In the genomic region with DNA sequence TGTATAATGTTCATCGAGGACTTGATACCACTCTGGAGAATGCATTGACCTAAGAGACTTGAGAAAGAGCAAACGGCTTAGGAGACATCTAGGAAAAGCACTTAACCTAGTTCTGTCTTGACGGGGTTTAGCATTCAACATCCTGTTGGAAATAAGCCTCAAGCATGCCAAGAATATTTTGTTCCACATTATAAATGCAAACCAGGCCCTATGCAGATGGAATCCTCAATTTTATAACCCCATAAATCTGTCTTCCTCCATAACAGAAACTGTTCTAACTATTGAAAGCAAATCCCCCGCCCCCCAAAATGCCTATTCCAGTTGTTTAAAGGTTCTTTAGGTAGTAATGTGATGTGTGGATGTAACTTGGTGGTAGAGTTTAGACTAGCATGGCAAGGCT, we compare ENCODE assay signal across 26 mouse cellular contexts. TPM values are rescaled to one million over a fixed set of nuclear protein-coding genes. Genes with fewer than 3 reads are reported as not detected.
DNase-seq lines count a peak whose midpoint lies in the region; ATAC-seq and TF ChIP-seq lines count a peak whose summit lies in the region.
"Had no signal": no experiment of that assay in that cellular context is flagged by ENCODE, and none has a peak within 500 bp of the region (broad histone marks: within the 10 kb centered on the region; RNA-seq: fewer than 3 reads in every experiment).

No protein-coding gene starts in this region.

- peak; percentile 38 for DNase-seq in forebrain, embryonic 14.5 days (ENCODE audit: low spot score)
- no peak for DNase-seq in forebrain, embryonic 11.5 days (ENCODE audit: low spot score)
- DNase-seq in limb, embryonic 10.5 days (ENCODE audit: low spot score): no peak
- DNase-seq in embryonic facial prominence, embryonic 14.5 days (ENCODE audit: low spot score): peak; percentile 69
- peak; percentile 80 for DNase-seq in limb, embryonic 14.5 days (ENCODE audit: low spot score)
- DNase-seq: adrenal gland, postnatal 10 days; cerebellum, adult 11 months; cerebellum, adult 9-10 months; embryo, embryonic 11 days; heart, adult 2 months; heart, postnatal 14 days; kidney, adult 18-20 months; liver; lung, adult 2 months; lung, postnatal 10 days; thymus, postnatal 4 days had no signal

- H3K4me1 ChIP-seq in forebrain, embryonic 14.5 days (ENCODE audit: control insufficient read depth, insufficient read depth, low read length): peaks cover 47% of the 10 kb centered on the region
- H3K4me1 ChIP-seq in forebrain, embryonic 11.5 days (replicated peaks; ENCODE audit: control insufficient read depth, insufficient read depth, low read length): peaks cover 18% of the 10 kb centered on the region
- peaks cover 36% of the 10 kb centered on the region for H3K4me1 ChIP-seq in limb, embryonic 13.5 days
- peaks cover 13% of the 10 kb centered on the region for H3K4me1 ChIP-seq in limb, embryonic 10.5 days
- peaks cover 32% of the 10 kb centered on the region for H3K4me1 ChIP-seq in embryonic facial prominence, embryonic 14.5 days (ENCODE audit: control insufficient read depth, insufficient read depth, low read length)
- H3K4me1 ChIP-seq in limb, embryonic 14.5 days (ENCODE audit: control insufficient read depth, insufficient read depth, low read length): peaks cover 21% of the 10 kb centered on the region
- H3K4me1 ChIP-seq in hindbrain, embryonic 16.5 days (ENCODE audit: control insufficient read depth, insufficient read depth, low read depth, low read length): peaks cover 15% of the 10 kb centered on the region

- no peak for TF ChIP-seq POLR2A in limb, embryonic 14.5 days (IDR thresholded peaks at IDR 0.05; ENCODE audit: borderline replicate concordance, extremely low read depth, insufficient read depth, insufficient read length)

- 76% methylated on average over 4 of the region's 4 CpGs for WGBS in forebrain, embryonic 14.5 days
- 89% methylated on average over 4 of the region's 4 CpGs for WGBS in forebrain, embryonic 11.5 days
- 34% methylated on average over 4 of the region's 4 CpGs for WGBS in limb, embryonic 13.5 days
- 87% methylated on average over 4 of the region's 4 CpGs for WGBS in limb, embryonic 10.5 days
- WGBS in embryonic facial prominence, embryonic 14.5 days: 56% methylated on average over 4 of the region's 4 CpGs
- WGBS in limb, embryonic 14.5 days: 26% methylated on average over 4 of the region's 4 CpGs
- WGBS in hindbrain, embryonic 16.5 days: 82% methylated on average over 4 of the region's 4 CpGs

- H3K9ac ChIP-seq in forebrain, embryonic 14.5 days (ENCODE audit: low read length): no peak overlapping the region
- H3K9ac ChIP-seq in forebrain, embryonic 11.5 days (ENCODE audit: low read length): no peak overlapping the region
- H3K9ac ChIP-seq in limb, embryonic 13.5 days: no peak overlapping the region
- H3K9ac ChIP-seq in embryonic facial prominence, embryonic 14.5 days (ENCODE audit: low read depth, low read length): no peak overlapping the region
- no peak overlapping the region for H3K9ac ChIP-seq in limb, embryonic 14.5 days (ENCODE audit: low read depth, low read length, severe bottlenecking)
- H3K9ac ChIP-seq in hindbrain, embryonic 16.5 days (ENCODE audit: low read depth, low read length): no peak overlapping the region
- H3K9ac ChIP-seq: heart, embryonic 13.5 days; hindbrain, embryonic 15.5 days; liver, embryonic 14.5 days; midbrain, embryonic 15.5 days had no signal

- no peak for ATAC-seq in forebrain, embryonic 14.5 days
- no peak for ATAC-seq in forebrain, embryonic 11.5 days (replicated peaks; ENCODE audit: low FRiP score)
- ATAC-seq in limb, embryonic 13.5 days (ENCODE audit: low FRiP score, low read depth): no peak
- ATAC-seq in embryonic facial prominence, embryonic 14.5 days (ENCODE audit: low read depth): no peak
- no peak for ATAC-seq in limb, embryonic 14.5 days (ENCODE audit: low FRiP score, low read depth)
- ATAC-seq in hindbrain, embryonic 16.5 days: no peak
- ATAC-seq: Patski had no signal

- no peak overlapping the region for H3K4me3 ChIP-seq in forebrain, embryonic 14.5 days (ENCODE audit: low read depth, low read length)
- H3K4me3 ChIP-seq in forebrain, embryonic 11.5 days (ENCODE audit: low read depth, low read length): no peak overlapping the region
- no peak overlapping the region for H3K4me3 ChIP-seq in limb, embryonic 13.5 days
- H3K4me3 ChIP-seq in limb, embryonic 10.5 days: no peak overlapping the region
- H3K4me3 ChIP-seq in embryonic facial prominence, embryonic 14.5 days (ENCODE audit: low read depth, low read length): no peak overlapping the region
- no peak overlapping the region for H3K4me3 ChIP-seq in limb, embryonic 14.5 days (replicated peaks; ENCODE audit: low read length)
- H3K4me3 ChIP-seq in hindbrain, embryonic 16.5 days (ENCODE audit: low read length): no peak overlapping the region
- H3K4me3 ChIP-seq: heart, adult 2 months; heart, embryonic 13.5 days; hindbrain, embryonic 10.5 days; hindbrain, embryonic 15.5 days; left cerebral cortex, adult 2 months; midbrain, embryonic 15.5 days had no signal

- H3K27me3 ChIP-seq in forebrain, embryonic 14.5 days (replicated peaks; ENCODE audit: control insufficient read depth, insufficient read depth, low read length): no peaks in the 10 kb centered on the region
- H3K27me3 ChIP-seq in forebrain, embryonic 11.5 days (ENCODE audit: control insufficient read depth, insufficient read depth, low read length): no peaks in the 10 kb centered on the region; the same call in 1 of the 2 replicates
- peaks cover 11% of the 10 kb centered on the region; the same call in 1 of the 2 replicates for H3K27me3 ChIP-seq in limb, embryonic 13.5 days
- H3K27me3 ChIP-seq in limb, embryonic 10.5 days (ENCODE audit: low read depth, poor library complexity, severe bottlenecking): no peaks in the 10 kb centered on the region
- H3K27me3 ChIP-seq in embryonic facial prominence, embryonic 14.5 days (replicated peaks; ENCODE audit: control insufficient read depth, insufficient read depth, low read length): no peaks in the 10 kb centered on the region
- H3K27me3 ChIP-seq in limb, embryonic 14.5 days (ENCODE audit: control insufficient read depth, insufficient read depth, low read length): no peaks in the 10 kb centered on the region
- no peaks in the 10 kb centered on the region for H3K27me3 ChIP-seq in hindbrain, embryonic 16.5 days (replicated peaks; ENCODE audit: control insufficient read depth, insufficient read depth, low read length)
- H3K27me3 ChIP-seq: hindbrain, embryonic 15.5 days; midbrain, embryonic 15.5 days; Patski had no signal

- H3K27ac ChIP-seq in forebrain, embryonic 14.5 days (ENCODE audit: low read depth, low read length): peak overlapping the region; percentile 96; the same call in 1 of the 2 replicates
- no peak overlapping the region for H3K27ac ChIP-seq in forebrain, embryonic 11.5 days (ENCODE audit: low read depth, low read length)
- no peak overlapping the region; the same call in 1 of the 2 replicates for H3K27ac ChIP-seq in limb, embryonic 13.5 days
- no peak overlapping the region for H3K27ac ChIP-seq in limb, embryonic 10.5 days
- no peak overlapping the region; the same call in 1 of the 2 replicates for H3K27ac ChIP-seq in embryonic facial prominence, embryonic 14.5 days (replicated peaks; ENCODE audit: low read depth, low read length)
- H3K27ac ChIP-seq in limb, embryonic 14.5 days (replicated peaks; ENCODE audit: low read depth, low read length): no peak overlapping the region
- H3K27ac ChIP-seq in hindbrain, embryonic 16.5 days (ENCODE audit: low read depth, low read length): no peak overlapping the region
- H3K27ac ChIP-seq: heart, adult 2 months; heart, embryonic 13.5 days; hindbrain, embryonic 10.5 days; left cerebral cortex, adult 2 months; liver, embryonic 14.5 days; macrophage had no signal

- H3K4me2 ChIP-seq in forebrain, embryonic 14.5 days (ENCODE audit: low read length): no peak overlapping the region
- no peak overlapping the region for H3K4me2 ChIP-seq in forebrain, embryonic 11.5 days (ENCODE audit: low read depth, low read length, severe bottlenecking)
- 0 out of 2 replicates have a peak overlapping the region, but pooled peaks have one; percentile 7 for H3K4me2 ChIP-seq in limb, embryonic 13.5 days (replicated peaks)
- no peak overlapping the region for H3K4me2 ChIP-seq in embryonic facial prominence, embryonic 14.5 days (ENCODE audit: low read depth, low read length)
- 0 out of 2 replicates have a peak overlapping the region, but pooled peaks have one; percentile 0 for H3K4me2 ChIP-seq in limb, embryonic 14.5 days (replicated peaks; ENCODE audit: low read depth, low read length, severe bottlenecking)
- H3K4me2 ChIP-seq in hindbrain, embryonic 16.5 days (ENCODE audit: low read length): no peak overlapping the region
- H3K4me2 ChIP-seq: heart, embryonic 13.5 days had no signal

- no peaks in the 10 kb centered on the region for H3K9me3 ChIP-seq in forebrain, embryonic 14.5 days (replicated peaks; ENCODE audit: control insufficient read depth, low read length)
- no peaks in the 10 kb centered on the region for H3K9me3 ChIP-seq in forebrain, embryonic 11.5 days (ENCODE audit: control insufficient read depth, low read length)
- no peaks in the 10 kb centered on the region for H3K9me3 ChIP-seq in limb, embryonic 13.5 days
- no peaks in the 10 kb centered on the region for H3K9me3 ChIP-seq in limb, embryonic 10.5 days (replicated peaks)
- no peaks in the 10 kb centered on the region for H3K9me3 ChIP-seq in embryonic facial prominence, embryonic 14.5 days (ENCODE audit: control insufficient read depth, low read length)
- no peaks in the 10 kb centered on the region for H3K9me3 ChIP-seq in limb, embryonic 14.5 days (ENCODE audit: control insufficient read depth, low read length)
- no peaks in the 10 kb centered on the region for H3K9me3 ChIP-seq in hindbrain, embryonic 16.5 days (ENCODE audit: control insufficient read depth, low read length)
- H3K9me3 ChIP-seq: heart, embryonic 13.5 days; hindbrain, embryonic 10.5 days; hindbrain, embryonic 15.5 days; midbrain, embryonic 15.5 days had no signal

- peaks cover 8% of the 10 kb centered on the region for H3K36me3 ChIP-seq in forebrain, embryonic 14.5 days (ENCODE audit: control insufficient read depth, insufficient read depth, low read length)
- no peaks in the 10 kb centered on the region for H3K36me3 ChIP-seq in forebrain, embryonic 11.5 days (ENCODE audit: control insufficient read depth, insufficient read depth, low read length)
- H3K36me3 ChIP-seq in limb, embryonic 13.5 days: no peaks in the 10 kb centered on the region
- no peaks in the 10 kb centered on the region for H3K36me3 ChIP-seq in limb, embryonic 10.5 days
- H3K36me3 ChIP-seq in embryonic facial prominence, embryonic 14.5 days (ENCODE audit: control insufficient read depth, insufficient read depth, low read length): no peaks in the 10 kb centered on the region
- no peaks in the 10 kb centered on the region for H3K36me3 ChIP-seq in limb, embryonic 14.5 days (ENCODE audit: control insufficient read depth, insufficient read depth, low read length)
- H3K36me3 ChIP-seq in hindbrain, embryonic 16.5 days (ENCODE audit: control insufficient read depth, insufficient read depth, low read length): no peaks in the 10 kb centered on the region
- H3K36me3 ChIP-seq: heart, embryonic 13.5 days; hindbrain, embryonic 15.5 days; midbrain, embryonic 15.5 days had no signal

RNA-seq across cellular contexts. Expression of gene Trim2, which starts 55.0 kb away (rescaled TPM):
- polyA plus RNA-seq in forebrain, embryonic 14.5 days (2014; fragmentation: Nextera tagmentation; extraction: Ambion mirVana): 117 and 162 TPM in 2 replicates
- 63.0 and 70.3 TPM in 2 replicates for polyA plus RNA-seq in forebrain, embryonic 11.5 days (2014; fragmentation: Nextera tagmentation; extraction: Ambion mirVana)
- 19.7 and 20.9 TPM in 2 replicates for polyA plus RNA-seq in limb, embryonic 13.5 days (2015; fragmentation: Nextera tagmentation; extraction: Ambion mirVana)
- 11.3 and 13.5 TPM in 2 replicates for polyA plus RNA-seq in limb, embryonic 10.5 days (2016; fragmentation: Nextera tagmentation; extraction: Ambion mirVana)
- polyA plus RNA-seq in embryonic facial prominence, embryonic 14.5 days (2014; fragmentation: Nextera tagmentation; extraction: Ambion mirVana): 24.9 and 26.7 TPM in 2 replicates
- polyA plus RNA-seq in limb, embryonic 14.5 days (2012; rRNA removed): 17.4 and 20.5 TPM in 2 replicates
- polyA plus RNA-seq in limb, embryonic 14.5 days (2014; fragmentation: Nextera tagmentation; extraction: Ambion mirVana): 28.1 and 30.6 TPM in 2 replicates
- polyA plus RNA-seq in hindbrain, embryonic 16.5 days (2015; fragmentation: Nextera tagmentation; extraction: Ambion mirVana): 151 and 154 TPM in 2 replicates

Comparison
In these comparisons a context has a peak if more than half of its experiments do, and no peak if none do; other contexts are left out.
1. DNase-seq: peak in forebrain, embryonic 14.5 days (single experiment), embryonic facial prominence, embryonic 14.5 days (single experiment) and limb, embryonic 14.5 days (single experiment); none in forebrain, embryonic 11.5 days (single experiment) and limb, embryonic 10.5 days (single experiment).
2. H3K4me2 ChIP-seq: peak in limb, embryonic 13.5 days (single experiment) and limb, embryonic 14.5 days (single experiment); none in forebrain, embryonic 14.5 days (single experiment), forebrain, embryonic 11.5 days (single experiment), embryonic facial prominence, embryonic 14.5 days (single experiment) and hindbrain, embryonic 16.5 days (single experiment).